Mouse (Mus musculus): ENCODE results near the gene Dnm1l.
"Not testable (repeated sequence)": the region's sequence is repeated elsewhere in the genome, so short reads cannot be mapped to it uniquely, and the experiment has no call there.

DNA sequence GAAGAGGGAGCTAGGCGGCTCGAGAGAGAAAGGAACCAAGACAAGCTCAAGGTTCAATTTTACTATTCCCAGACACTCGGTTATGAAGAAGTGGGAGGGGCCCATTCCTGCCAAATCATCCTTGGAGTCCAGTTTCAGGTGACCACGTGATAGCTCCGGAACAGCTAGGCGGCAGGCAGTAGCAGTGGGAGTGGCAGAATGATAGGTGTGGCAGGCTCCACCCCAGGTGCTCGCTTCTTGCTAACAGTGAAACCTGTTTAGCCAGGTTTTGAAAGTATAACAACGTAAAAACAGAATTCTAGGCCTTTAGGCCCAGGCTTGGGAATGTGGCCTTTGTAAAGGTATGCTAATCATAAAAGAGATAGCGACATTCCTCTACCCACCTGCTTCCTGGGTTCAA lies 8.5 kb upstream of the Dnm1l start:
- not testable (repeated sequence) for TF ChIP-seq CTCF, POLR2A (IDR thresholded peaks at IDR 0.05; ENCODE audit: extremely low read depth, insufficient read depth, low read length)

Data from cortical plate, adult 2 months (tissue).